Mouse (Mus musculus) kidney, adult 2 months (tissue): Measurements from ENCODE around the gene Susd6.

ENCODE experiments used
- CTCF ChIP-seq: fragments of 200-500 bp; conservative IDR thresholded peaks from 2 replicates; pipeline ENCODE4 v1.5.1; 2011; ENCODE audit warnings: low read depth, mild to moderate bottlenecking, control low read depth, low read length, moderate library complexity, mixed read lengths; ENCODE audit not compliant: insufficient read depth, insufficient read length
- POLR2A ChIP-seq: fragments of 200-500 bp; IDR thresholded peaks from one replicate; pipeline ENCODE4 v1.6.1; 2011; ENCODE audit warnings: low read depth, low read length, control low read depth

- TF ChIP-seq CTCF (no peak), POLR2A (no peak)
These were observed 22.2 kb downstream of the Susd6 start for GRCm38 (mm10) chr12:80812510-80812820.
